Mouse (Mus musculus) brain, embryonic 14.5 days (tissue): Measurements from ENCODE around the gene Sirt2.

ENCODE experiments used
- CTCF ChIP-seq: fragments of 200-500 bp; IDR thresholded peaks from 2 replicates; pipeline ENCODE4 v1.5.1; 2012; ENCODE audit warnings: inconsistent platforms, mild to moderate bottlenecking, moderate library complexity, borderline replicate concordance; ENCODE audit not compliant: insufficient read depth, insufficient read length; ENCODE audit errors: extremely low read depth
- POLR2A ChIP-seq: fragments of 200-500 bp; IDR thresholded peaks from 2 replicates; pipeline ENCODE4 v1.6.1; 2012; ENCODE audit warnings: mild to moderate bottlenecking, inconsistent platforms, borderline replicate concordance; ENCODE audit not compliant: poor library complexity, insufficient read depth, insufficient read length, severe bottlenecking; ENCODE audit errors: extremely low read depth

- TF ChIP-seq CTCF (no peak), POLR2A (no peak)
Measured at GRCm38 (mm10) chr7:28818436-28818835, 51.9 kb downstream of the Sirt2 start.
